28 mouse cellular contexts compared by ENCODE assay signal in genomic region chr15:101333648-101334047, GRCm38 (mm10). TPM values are rescaled to one million over a fixed set of nuclear protein-coding genes. Genes with fewer than 3 reads are reported as not detected.
DNase-seq lines count a peak whose midpoint lies in the region; ATAC-seq lines count a peak whose summit lies in the region.
"Had no signal": no experiment of that assay in that cellular context is flagged by ENCODE, and none has a peak within 500 bp of the region (broad histone marks: within the 10 kb centered on the region; RNA-seq: fewer than 3 reads in every experiment).

No protein-coding gene starts in this region.

- no peaks in the 10 kb centered on the region for H3K27me3 ChIP-seq in midbrain, embryonic 11.5 days (ENCODE audit: control insufficient read depth, insufficient read depth, low read length)
- peaks cover 10% of the 10 kb centered on the region; the same call in 1 of the 2 replicates for H3K27me3 ChIP-seq in midbrain, embryonic 10.5 days (ENCODE audit: low read depth, poor library complexity, severe bottlenecking)
- H3K27me3 ChIP-seq in embryonic facial prominence, embryonic 14.5 days (replicated peaks; ENCODE audit: control insufficient read depth, insufficient read depth, low read length), result no peaks in the 10 kb centered on the region

- no peaks in the 10 kb centered on the region for H3K36me3 ChIP-seq in midbrain, embryonic 11.5 days (ENCODE audit: control insufficient read depth, insufficient read depth, low read length)
- H3K36me3 ChIP-seq in midbrain, embryonic 10.5 days, result no peaks in the 10 kb centered on the region
- no peaks in the 10 kb centered on the region for H3K36me3 ChIP-seq in embryonic facial prominence, embryonic 14.5 days (ENCODE audit: control insufficient read depth, insufficient read depth, low read length)
- H3K36me3 ChIP-seq: forebrain, embryonic 10.5 days; hindbrain, embryonic 13.5 days; limb, embryonic 13.5 days; midbrain, embryonic 15.5 days; neural tube, embryonic 12.5 days had no signal

- ATAC-seq in midbrain, embryonic 11.5 days (ENCODE audit: low FRiP score), result no peak
- no peak for ATAC-seq in embryonic facial prominence, embryonic 14.5 days (ENCODE audit: low read depth)
- peak; percentile 49; the same call in 1 of the 2 replicates for ATAC-seq in megakaryocyte, adult 5-6 weeks (ENCODE audit: poor library complexity, severe bottlenecking)
- ATAC-seq: forebrain, embryonic 16.5 days; inflammation-experienced regulatory T-cells, adult 6 months; midbrain, embryonic 15.5 days had no signal

- H3K9ac ChIP-seq in midbrain, embryonic 11.5 days (ENCODE audit: low read length), result no peak overlapping the region
- no peak overlapping the region for H3K9ac ChIP-seq in embryonic facial prominence, embryonic 14.5 days (ENCODE audit: low read depth, low read length)
- H3K9ac ChIP-seq: hindbrain, embryonic 13.5 days; liver, embryonic 14.5 days; lung, embryonic 14.5 days; midbrain, embryonic 15.5 days; neural tube, embryonic 12.5 days had no signal

- no peak overlapping the region for H3K4me2 ChIP-seq in midbrain, embryonic 11.5 days
- H3K4me2 ChIP-seq in embryonic facial prominence, embryonic 14.5 days (ENCODE audit: low read depth, low read length), result no peak overlapping the region
- H3K4me2 ChIP-seq: hindbrain, embryonic 13.5 days; limb, embryonic 13.5 days; lung, embryonic 14.5 days; midbrain, embryonic 15.5 days; neural tube, embryonic 12.5 days had no signal

- no peaks in the 10 kb centered on the region for H3K4me1 ChIP-seq in midbrain, embryonic 11.5 days (ENCODE audit: control insufficient read depth, insufficient read depth, low read length)
- H3K4me1 ChIP-seq in midbrain, embryonic 10.5 days, result peaks cover 18% of the 10 kb centered on the region
- peaks cover 10% of the 10 kb centered on the region; the same call in 1 of the 2 replicates for H3K4me1 ChIP-seq in embryonic facial prominence, embryonic 14.5 days (ENCODE audit: control insufficient read depth, insufficient read depth, low read length)
- H3K4me1 ChIP-seq: midbrain, embryonic 15.5 days had no signal

- 58% methylated on average over 4 of the region's 4 CpGs for WGBS in midbrain, embryonic 11.5 days
- 64% methylated on average over 4 of the region's 4 CpGs for WGBS in midbrain, embryonic 10.5 days
- WGBS in embryonic facial prominence, embryonic 14.5 days, result 39% methylated on average over 4 of the region's 4 CpGs

- no peak overlapping the region for H3K4me3 ChIP-seq in midbrain, embryonic 11.5 days (ENCODE audit: low read depth, low read length)
- no peak overlapping the region for H3K4me3 ChIP-seq in midbrain, embryonic 10.5 days
- no peak overlapping the region for H3K4me3 ChIP-seq in embryonic facial prominence, embryonic 14.5 days (ENCODE audit: low read depth, low read length)
- H3K4me3 ChIP-seq: forebrain, embryonic 10.5 days; hindbrain, embryonic 13.5 days; limb, embryonic 13.5 days; megakaryocyte, embryonic 14.5 days; midbrain, embryonic 15.5 days; neural tube, embryonic 12.5 days had no signal

- no peaks in the 10 kb centered on the region for H3K9me3 ChIP-seq in midbrain, embryonic 11.5 days (ENCODE audit: control insufficient read depth, low read length)
- H3K9me3 ChIP-seq in midbrain, embryonic 10.5 days (replicated peaks), result no peaks in the 10 kb centered on the region
- H3K9me3 ChIP-seq in embryonic facial prominence, embryonic 14.5 days (ENCODE audit: control insufficient read depth, low read length), result no peaks in the 10 kb centered on the region
- H3K9me3 ChIP-seq: forebrain, embryonic 10.5 days; hindbrain, embryonic 13.5 days; limb, embryonic 13.5 days; megakaryocyte, embryonic 14.5 days; midbrain, embryonic 15.5 days; neural tube, embryonic 12.5 days had no signal

- H3K27ac ChIP-seq in midbrain, embryonic 11.5 days (ENCODE audit: low read depth, low read length), result no peak overlapping the region
- no peak overlapping the region for H3K27ac ChIP-seq in midbrain, embryonic 10.5 days (replicated peaks)
- peak overlapping the region; percentile 61; the same call in 1 of the 2 replicates for H3K27ac ChIP-seq in embryonic facial prominence, embryonic 14.5 days (replicated peaks; ENCODE audit: low read depth, low read length)
- H3K27ac ChIP-seq: forebrain, embryonic 10.5 days; hindbrain, embryonic 13.5 days; liver, embryonic 14.5 days; midbrain, embryonic 15.5 days; neural tube, embryonic 12.5 days had no signal

- peak; percentile 82 for DNase-seq in midbrain, embryonic 11.5 days (ENCODE audit: low spot score, missing footprints)
- DNase-seq in midbrain, embryonic 10.5 days (ENCODE audit: low spot score), result no peak
- DNase-seq in embryonic facial prominence, embryonic 14.5 days (ENCODE audit: low spot score), result no peak
- no peak for DNase-seq in retina, postnatal 1 day
- no peak for DNase-seq in cerebellum, postnatal 25 days
- no peak for DNase-seq in adrenal gland, postnatal 10 days
- DNase-seq: cerebellum, adult 11-12 months; cerebellum, postnatal 10 days; embryo, embryonic 11 days; gastrocnemius, postnatal 14 days; heart, adult 18-20 months; kidney, adult 2 months; kidney, postnatal 14 days; lung, embryonic 14.5 days; right cerebral cortex, adult 18-20 months; right cerebral cortex, postnatal 4 days; thymus, adult 2 months; thymus, postnatal 4 days had no signal

RNA-seq across cellular contexts. Expression of gene Krt80, which starts 36.3 kb away (rescaled TPM):
- polyA plus RNA-seq in midbrain, embryonic 11.5 days (2014; fragmentation: Nextera tagmentation; extraction: Ambion mirVana), result not detected in 2 replicates
- 0.06 TPM in 1 of 2 replicates, not detected in the other for polyA plus RNA-seq in midbrain, embryonic 10.5 days (2016; fragmentation: Nextera tagmentation; extraction: Ambion mirVana)
- 5.5 and 9.5 TPM in 2 replicates for polyA plus RNA-seq in embryonic facial prominence, embryonic 14.5 days (2014; fragmentation: Nextera tagmentation; extraction: Ambion mirVana)
- total RNA-seq in megakaryocyte, adult 5-6 weeks (2015), result 44.3 and 45.8 TPM in 2 replicates
- 31.7 and 37.8 TPM in 2 replicates for total RNA-seq in megakaryocyte, adult 5-6 weeks (2017)
- total RNA-seq in adrenal gland, postnatal 10 days (2021), result under 1 TPM; 0.75 to 0.76 TPM
- polyA plus RNA-seq: neural tube, embryonic 12.5 days had no signal

RNA-seq across cellular contexts. Expression of gene 6030408B16Rik, which starts 40.6 kb away (rescaled TPM):
- polyA plus RNA-seq in midbrain, embryonic 11.5 days (2014; fragmentation: Nextera tagmentation; extraction: Ambion mirVana), result 0.33 TPM in 1 of 2 replicates, not detected in the other
- polyA plus RNA-seq in midbrain, embryonic 10.5 days (2016; fragmentation: Nextera tagmentation; extraction: Ambion mirVana), result 0.06 and 0.22 TPM in 2 replicates
- 0.79 and 0.84 TPM in 2 replicates for polyA plus RNA-seq in embryonic facial prominence, embryonic 14.5 days (2014; fragmentation: Nextera tagmentation; extraction: Ambion mirVana)
- total RNA-seq in megakaryocyte, adult 5-6 weeks (2015), result not detected in 2 replicates
- not detected in 2 replicates for total RNA-seq in megakaryocyte, adult 5-6 weeks (2017)
- 1 to 10 TPM; 1.0 to 2.4 TPM for total RNA-seq in adrenal gland, postnatal 10 days (2021)

RNA-seq across cellular contexts. Expression of gene Atg101, which starts 49.6 kb away (rescaled TPM):
- 57.9 and 67.4 TPM in 2 replicates for polyA plus RNA-seq in midbrain, embryonic 11.5 days (2014; fragmentation: Nextera tagmentation; extraction: Ambion mirVana)
- 80.8 TPM in 2 replicates for polyA plus RNA-seq in midbrain, embryonic 10.5 days (2016; fragmentation: Nextera tagmentation; extraction: Ambion mirVana)
- 49.9 and 62.0 TPM in 2 replicates for polyA plus RNA-seq in embryonic facial prominence, embryonic 14.5 days (2014; fragmentation: Nextera tagmentation; extraction: Ambion mirVana)
- 8.2 and 12.1 TPM in 2 replicates for total RNA-seq in megakaryocyte, adult 5-6 weeks (2015)
- total RNA-seq in megakaryocyte, adult 5-6 weeks (2017), result 53.3 and 58.0 TPM in 2 replicates
- 100 to 1,000 TPM in 1 of 2 experiments, 10 to 100 TPM in 1; 36.6 to 103 TPM for total RNA-seq in adrenal gland, postnatal 10 days (2021)
